Mouse (Mus musculus): Measurements from ENCODE around the gene Rabgap1l. TPM values are rescaled to one million over a fixed set of nuclear protein-coding genes. Genes with fewer than 3 reads are reported as not detected.
A peak's percentile ranks its signal among the peaks of the same experiment; 100 is the strongest.

Rabgap1l gene
- polyA plus RNA-seq, 1 experiment from 2014 or later, result 49.4 TPM

DNA sequence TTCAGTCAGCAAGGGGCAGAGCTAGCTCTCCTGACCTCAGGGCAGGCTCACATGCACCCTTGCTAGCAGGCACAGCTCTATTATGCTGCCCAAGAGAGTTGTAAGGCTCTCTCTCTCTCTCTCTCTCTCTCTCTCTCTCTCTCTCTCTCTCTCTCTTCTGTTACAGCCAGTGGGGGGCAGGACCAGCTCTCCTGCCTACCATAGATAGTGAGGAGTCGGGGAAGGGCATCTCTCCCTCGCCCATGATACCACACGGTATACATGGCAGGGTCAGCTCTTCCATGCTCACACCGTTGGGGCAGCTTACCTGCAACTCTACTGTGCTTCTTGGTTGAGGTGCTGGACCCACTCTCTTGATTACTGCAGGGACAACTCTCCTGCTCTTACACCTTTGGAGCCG lies 21.2 kb upstream of the Rabgap1l start:
- no peaks in the 10 kb centered on the region for H3K27me3 ChIP-seq (replicated peaks; ENCODE audit: control insufficient read depth, insufficient read depth, low read length)
- H3K36me3 ChIP-seq (ENCODE audit: control insufficient read depth, insufficient read depth), result no peaks in the 10 kb centered on the region
- WGBS, result 94% methylated on average over 5 of the region's 5 CpGs
- no peak overlapping the region for H3K9ac ChIP-seq (replicated peaks; ENCODE audit: low read depth, low read length)
- no peaks in the 10 kb centered on the region for H3K4me1 ChIP-seq (replicated peaks; ENCODE audit: control insufficient read depth, insufficient read depth, low read length)
- H3K9me3 ChIP-seq (ENCODE audit: control insufficient read depth, low read length), result no peaks in the 10 kb centered on the region
- ATAC-seq, result no peak
- H3K27ac ChIP-seq (ENCODE audit: low read length), result no peak overlapping the region
- H3K4me3 ChIP-seq (replicated peaks; ENCODE audit: low read length), result no peak overlapping the region
- no peak overlapping the region for H3K4me2 ChIP-seq (ENCODE audit: low read length)

DNA sequence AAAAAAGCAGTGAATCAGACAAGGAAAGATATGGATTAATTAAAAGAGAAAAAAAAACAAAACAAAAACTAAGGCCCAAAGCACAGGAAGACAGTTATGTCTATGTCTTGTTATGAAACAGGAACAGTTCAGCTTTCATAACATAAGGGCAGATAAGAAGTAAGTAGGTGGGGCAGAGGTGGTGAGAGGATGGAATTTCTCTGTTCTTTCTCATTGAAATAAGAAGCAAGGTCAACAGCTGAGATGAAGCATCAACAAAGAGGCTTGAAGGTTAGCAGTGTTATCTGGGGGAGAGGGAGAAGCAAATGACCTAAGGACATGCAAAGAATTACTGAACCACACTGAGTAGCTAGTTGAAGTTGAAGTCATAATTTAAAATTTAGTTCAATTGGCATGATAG lies 19.4 kb upstream of the Rabgap1l start:
- no peak overlapping the region for H3K4me2 ChIP-seq (ENCODE audit: low read length)
- ATAC-seq, result no peak
- H3K9ac ChIP-seq (replicated peaks; ENCODE audit: low read depth, low read length), result no peak overlapping the region

DNA sequence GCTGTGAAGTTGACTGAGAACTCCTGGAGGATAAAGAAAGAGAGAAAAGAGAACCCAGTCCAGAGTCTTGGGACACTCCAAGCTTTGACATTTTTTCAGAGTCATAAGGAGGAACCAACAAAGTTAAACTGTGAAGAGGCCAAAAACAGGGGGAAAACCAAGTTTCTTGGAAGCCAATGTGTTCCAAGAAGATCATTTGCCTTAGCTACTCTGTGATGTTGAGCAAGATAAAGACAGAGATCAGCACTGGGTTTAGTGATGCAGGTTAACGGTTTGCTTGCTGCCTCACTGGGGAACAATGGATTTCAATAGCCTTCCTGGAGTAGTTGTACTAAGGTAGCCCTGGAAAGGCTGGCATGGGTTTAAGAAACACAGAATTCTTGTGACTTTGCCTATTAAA lies 18.9 kb upstream of the Rabgap1l start:
- no peaks in the 10 kb centered on the region for H3K4me1 ChIP-seq (replicated peaks; ENCODE audit: control insufficient read depth, insufficient read depth, low read length)
- H3K27me3 ChIP-seq (replicated peaks; ENCODE audit: control insufficient read depth, insufficient read depth, low read length), result no peaks in the 10 kb centered on the region
- ATAC-seq, result no peak
- no peaks in the 10 kb centered on the region for H3K9me3 ChIP-seq (ENCODE audit: control insufficient read depth, low read length)
- no peak overlapping the region for H3K4me3 ChIP-seq (replicated peaks; ENCODE audit: low read length)
- H3K27ac ChIP-seq (ENCODE audit: low read length), result no peak overlapping the region
- no peak overlapping the region for H3K9ac ChIP-seq (replicated peaks; ENCODE audit: low read depth, low read length)
- no peak overlapping the region for H3K4me2 ChIP-seq (ENCODE audit: low read length)
- H3K36me3 ChIP-seq (ENCODE audit: control insufficient read depth, insufficient read depth), result no peaks in the 10 kb centered on the region
- 53% methylated on average over 1 of the region's 1 CpGs for WGBS

More for the DNA sequence above, 19.4 kb upstream of the Rabgap1l start:
- H3K36me3 ChIP-seq (ENCODE audit: control insufficient read depth, insufficient read depth), result no peaks in the 10 kb centered on the region
- no peaks in the 10 kb centered on the region for H3K27me3 ChIP-seq (replicated peaks; ENCODE audit: control insufficient read depth, insufficient read depth, low read length)
- H3K4me3 ChIP-seq (replicated peaks; ENCODE audit: low read length), result no peak overlapping the region
- no peaks in the 10 kb centered on the region for H3K9me3 ChIP-seq (ENCODE audit: control insufficient read depth, low read length)
- no peaks in the 10 kb centered on the region for H3K4me1 ChIP-seq (replicated peaks; ENCODE audit: control insufficient read depth, insufficient read depth, low read length)
- no peak overlapping the region for H3K27ac ChIP-seq (ENCODE audit: low read length)

DNA sequence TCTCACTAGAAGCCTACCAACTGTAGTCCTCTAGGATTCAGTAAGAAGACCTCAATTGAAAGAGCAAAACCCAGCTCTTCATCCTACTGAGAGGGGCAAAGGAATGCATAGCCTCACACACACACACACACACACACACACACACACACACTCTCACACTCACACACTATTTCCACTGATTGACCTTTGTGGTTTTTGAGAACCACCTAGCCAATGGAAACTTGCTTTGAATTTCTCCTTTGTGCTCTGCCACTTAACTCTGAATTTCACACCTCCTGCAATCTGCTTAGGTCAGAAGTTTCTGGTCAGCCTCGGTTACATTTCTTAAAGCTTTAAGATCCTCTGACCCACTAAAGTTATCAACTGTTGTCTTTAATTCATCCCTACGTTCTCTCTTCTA lies 12.3 kb upstream of the Rabgap1l start:
- 83% methylated on average over 2 of the region's 2 CpGs for WGBS
- H3K27me3 ChIP-seq (replicated peaks; ENCODE audit: control insufficient read depth, insufficient read depth, low read length), result no peaks in the 10 kb centered on the region
- H3K27ac ChIP-seq (ENCODE audit: low read length), result no peak overlapping the region
- H3K4me2 ChIP-seq (ENCODE audit: low read length), result no peak overlapping the region
- H3K4me1 ChIP-seq (replicated peaks; ENCODE audit: control insufficient read depth, insufficient read depth, low read length), result no peaks in the 10 kb centered on the region
- H3K4me3 ChIP-seq (replicated peaks; ENCODE audit: low read length), result no peak overlapping the region
- no peaks in the 10 kb centered on the region for H3K9me3 ChIP-seq (ENCODE audit: control insufficient read depth, low read length)
- no peak overlapping the region for H3K9ac ChIP-seq (replicated peaks; ENCODE audit: low read depth, low read length)
- H3K36me3 ChIP-seq (ENCODE audit: control insufficient read depth, insufficient read depth), result no peaks in the 10 kb centered on the region
- no peak for ATAC-seq

DNA sequence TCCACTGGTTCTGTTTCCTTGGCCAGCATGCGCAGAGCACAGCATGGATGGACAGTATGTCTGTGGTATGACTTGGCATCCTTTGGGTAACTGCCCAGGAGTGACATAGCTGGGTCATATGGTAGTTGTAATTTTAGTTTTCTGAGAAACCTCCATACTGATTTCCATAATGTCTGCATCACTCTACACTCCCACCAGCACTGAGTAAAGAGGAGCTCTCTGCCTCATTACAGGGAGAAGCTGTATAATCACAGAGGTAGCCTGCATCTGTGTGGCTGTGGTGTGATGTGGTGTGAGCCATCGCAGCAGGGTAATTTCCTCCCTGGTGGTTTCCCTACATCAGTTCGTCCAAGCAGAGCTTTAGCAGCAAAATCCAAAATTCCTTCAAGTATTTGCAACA lies 7.0 kb upstream of the Rabgap1l start:
- no peak overlapping the region for H3K9ac ChIP-seq (replicated peaks; ENCODE audit: low read depth, low read length)
- no peak for ATAC-seq

DNA sequence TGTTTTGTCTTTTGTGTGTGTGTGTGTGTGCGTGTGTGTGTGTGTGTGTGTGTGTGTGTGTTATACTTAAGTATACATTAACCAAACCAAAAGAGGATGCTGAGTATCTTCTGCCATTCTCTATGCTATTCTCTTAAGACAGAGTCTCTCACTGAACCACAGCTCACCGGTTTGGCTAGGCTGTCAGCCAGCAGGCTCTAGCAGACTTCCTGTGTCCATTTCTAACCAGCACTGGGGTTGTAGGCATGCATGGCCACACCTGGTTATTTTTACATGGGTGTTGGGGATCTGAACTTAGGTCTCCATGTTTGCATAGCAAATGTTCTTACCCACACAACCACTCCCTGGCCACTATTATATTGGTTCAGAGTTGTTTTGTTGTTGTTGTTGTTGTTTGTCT lies 2.0 kb upstream of the Rabgap1l start:
- Histone ChIP-seq H3K27me3 (replicated peaks; ENCODE audit: control insufficient read depth, insufficient read depth, low read length) (no peaks in the 10 kb centered on the region), H3K4me1 (replicated peaks; ENCODE audit: control insufficient read depth, insufficient read depth, low read length) (peaks cover 7% of the 10 kb centered on the region), H3K27ac (ENCODE audit: low read length) (no peak overlapping the region), H3K4me2 (ENCODE audit: low read length) (no peak overlapping the region), H3K36me3 (ENCODE audit: control insufficient read depth, insufficient read depth) (no peaks in the 10 kb centered on the region), H3K9me3 (ENCODE audit: control insufficient read depth, low read length) (peaks cover 4% of the 10 kb centered on the region; the same call in 1 of the 2 replicates), H3K9ac (replicated peaks; ENCODE audit: low read depth, low read length) (no peak overlapping the region), H3K4me3 (replicated peaks; ENCODE audit: low read length) (no peak overlapping the region)
- 82% methylated on average over 2 of the region's 2 CpGs for WGBS
- no peak for ATAC-seq

More for the DNA sequence above, 7.0 kb upstream of the Rabgap1l start:
- Histone ChIP-seq H3K4me1 (replicated peaks; ENCODE audit: control insufficient read depth, insufficient read depth, low read length) (no peaks in the 10 kb centered on the region), H3K4me3 (replicated peaks; ENCODE audit: low read length) (no peak overlapping the region), H3K9me3 (ENCODE audit: control insufficient read depth, low read length) (peaks cover 4% of the 10 kb centered on the region; the same call in 1 of the 2 replicates), H3K4me2 (ENCODE audit: low read length) (no peak overlapping the region), H3K27ac (ENCODE audit: low read length) (no peak overlapping the region), H3K27me3 (replicated peaks; ENCODE audit: control insufficient read depth, insufficient read depth, low read length) (no peaks in the 10 kb centered on the region), H3K36me3 (ENCODE audit: control insufficient read depth, insufficient read depth) (no peaks in the 10 kb centered on the region)
- WGBS, result 83% methylated on average over 3 of the region's 3 CpGs

DNA sequence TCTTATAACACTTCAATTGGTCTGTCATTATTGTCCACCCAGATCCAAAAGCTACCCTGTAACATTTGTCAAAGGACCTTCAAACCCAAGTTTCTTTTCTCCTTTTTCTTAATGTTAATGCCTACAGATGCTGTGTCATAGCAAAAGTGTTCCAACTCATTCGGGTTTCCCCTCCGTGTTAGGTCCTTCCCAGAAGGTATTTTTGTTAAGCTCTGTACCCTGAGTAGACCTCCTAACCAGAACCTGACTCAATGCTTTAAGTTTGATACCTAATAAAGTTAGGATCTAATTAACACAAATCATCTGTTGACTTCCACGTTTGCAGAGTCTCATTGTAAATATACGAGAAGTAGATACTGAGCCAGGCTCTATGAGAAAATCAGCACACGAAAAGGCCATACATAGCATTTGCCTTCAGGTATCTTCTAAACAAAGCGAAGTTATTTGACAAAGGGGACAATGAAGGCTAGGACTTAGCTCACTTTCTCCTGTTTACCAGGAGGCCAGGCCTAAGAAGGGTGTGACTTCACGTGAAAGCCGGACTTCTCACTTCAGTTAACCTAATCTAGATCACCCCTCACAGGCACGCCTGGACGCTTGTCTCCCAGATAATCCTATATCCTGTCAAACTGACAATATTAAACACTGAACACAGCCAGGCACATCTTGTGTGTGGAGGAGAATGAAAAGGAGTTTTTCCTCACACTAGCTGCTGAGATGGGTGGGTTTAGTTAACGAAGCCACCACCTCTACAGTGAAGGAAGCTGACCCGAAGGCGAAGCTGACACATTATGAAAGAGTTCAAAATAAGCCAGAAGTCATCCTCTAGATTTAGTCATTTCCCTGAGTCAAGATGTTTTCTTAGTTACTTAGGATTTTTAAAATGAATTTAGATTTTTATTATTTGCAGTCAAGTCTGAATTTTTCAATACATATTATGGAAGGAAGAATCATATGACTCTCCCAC lies 1.1 kb upstream of the Rabgap1l start:
- H3K27ac ChIP-seq (ENCODE audit: low read length), result no peak overlapping the region
- no peak for ATAC-seq
- H3K9me3 ChIP-seq (ENCODE audit: control insufficient read depth, low read length), result peaks cover 4% of the 10 kb centered on the region; the same call in 1 of the 2 replicates
- H3K4me2 ChIP-seq (ENCODE audit: low read length), result no peak overlapping the region
- H3K4me3 ChIP-seq (replicated peaks; ENCODE audit: low read length), result no peak overlapping the region
- H3K36me3 ChIP-seq (ENCODE audit: control insufficient read depth, insufficient read depth), result no peaks in the 10 kb centered on the region
- H3K9ac ChIP-seq (replicated peaks; ENCODE audit: low read depth, low read length), result no peak overlapping the region
- 76% methylated on average over 13 of the region's 13 CpGs for WGBS
- H3K4me1 ChIP-seq (replicated peaks; ENCODE audit: control insufficient read depth, insufficient read depth, low read length), result peaks cover 7% of the 10 kb centered on the region
- no peaks in the 10 kb centered on the region for H3K27me3 ChIP-seq (replicated peaks; ENCODE audit: control insufficient read depth, insufficient read depth, low read length)

DNA sequence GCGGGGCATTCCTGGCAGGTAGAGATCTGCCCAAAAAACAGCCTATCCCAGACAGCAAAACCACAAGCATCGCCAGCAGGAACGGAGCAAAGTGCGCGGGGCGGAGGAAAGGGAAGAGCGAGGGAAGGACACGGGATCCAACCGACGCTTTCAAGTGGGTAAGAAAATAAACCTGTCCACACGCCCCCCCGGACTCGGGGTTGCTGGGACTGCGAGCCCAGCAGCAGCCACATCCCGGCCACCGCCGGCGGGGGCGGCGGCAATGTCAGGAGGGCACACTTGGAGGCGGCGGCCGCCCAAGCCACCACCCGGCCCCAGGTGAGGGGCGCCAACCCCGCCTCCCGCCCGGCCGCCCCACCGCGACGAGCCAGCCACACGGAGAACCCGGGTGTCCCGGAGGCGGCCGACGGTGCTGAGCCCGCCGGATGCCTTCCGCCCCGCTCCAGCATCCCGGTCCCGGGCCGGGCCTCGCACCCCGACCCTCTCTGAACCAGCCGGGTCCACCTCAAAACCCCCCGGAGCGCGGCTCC lies 790 bp downstream of the Rabgap1l start:
- Histone ChIP-seq H3K4me3 (replicated peaks; ENCODE audit: low read length) (peak overlapping the region; percentile 96), H3K27me3 (replicated peaks; ENCODE audit: control insufficient read depth, insufficient read depth, low read length) (no peaks in the 10 kb centered on the region), H3K9ac (replicated peaks; ENCODE audit: low read depth, low read length) (peak overlapping the region; percentile 92), H3K9me3 (ENCODE audit: control insufficient read depth, low read length) (no peaks in the 10 kb centered on the region), H3K4me1 (replicated peaks; ENCODE audit: control insufficient read depth, insufficient read depth, low read length) (peaks cover 7% of the 10 kb centered on the region), H3K36me3 (ENCODE audit: control insufficient read depth, insufficient read depth) (no peaks in the 10 kb centered on the region), H3K4me2 (ENCODE audit: low read length) (peak overlapping the region; percentile 87), H3K27ac (ENCODE audit: low read length) (peak overlapping the region; percentile 47)
- peak; percentile 81 for ATAC-seq
- WGBS, result 2% methylated on average over 50 of the region's 51 CpGs

DNA sequence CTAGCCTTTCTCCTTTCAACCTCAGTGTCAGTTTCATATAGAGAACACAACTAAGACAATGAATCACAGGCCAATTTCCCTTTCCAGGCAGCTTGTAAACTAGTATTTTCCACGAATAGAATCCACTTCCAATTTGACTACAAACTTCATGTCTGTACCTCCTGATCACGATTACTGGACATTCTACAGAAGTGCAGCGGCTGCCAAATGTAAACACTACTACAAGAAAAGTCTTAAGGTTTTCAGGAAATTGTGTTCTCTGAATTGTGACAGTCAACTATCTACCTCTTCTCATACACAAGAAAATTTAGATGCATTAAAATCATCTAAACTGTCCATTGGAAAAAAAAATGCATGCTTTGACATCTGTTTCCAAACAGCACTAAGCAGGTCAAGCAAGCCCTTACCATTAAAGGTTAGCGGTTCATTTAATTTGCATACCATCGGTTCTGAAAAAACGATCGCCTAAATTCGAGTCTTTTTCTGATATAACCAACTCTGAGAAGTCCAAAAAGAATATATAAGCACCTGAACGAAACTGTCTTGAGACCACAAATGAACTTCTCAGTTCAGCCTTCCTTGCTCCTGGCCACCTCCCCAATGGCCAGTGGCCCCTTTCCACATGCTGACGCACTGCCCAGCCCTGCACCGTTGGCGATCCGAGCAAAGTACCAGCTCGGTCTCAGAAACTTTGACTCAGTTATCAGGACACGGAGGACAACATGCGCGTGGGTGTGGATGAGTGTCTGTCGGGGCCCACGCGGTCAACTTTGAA lies 1.4 kb downstream of the Rabgap1l start:
- 9% methylated on average over 20 of the region's 20 CpGs for WGBS
- Histone ChIP-seq H3K9ac (replicated peaks; ENCODE audit: low read depth, low read length) (peak overlapping the region; percentile 92), H3K4me1 (replicated peaks; ENCODE audit: control insufficient read depth, insufficient read depth, low read length) (peaks cover 7% of the 10 kb centered on the region), H3K36me3 (ENCODE audit: control insufficient read depth, insufficient read depth) (no peaks in the 10 kb centered on the region), H3K27me3 (replicated peaks; ENCODE audit: control insufficient read depth, insufficient read depth, low read length) (no peaks in the 10 kb centered on the region), H3K9me3 (ENCODE audit: control insufficient read depth, low read length) (no peaks in the 10 kb centered on the region), H3K4me3 (replicated peaks; ENCODE audit: low read length) (peak overlapping the region; percentile 96), H3K27ac (ENCODE audit: low read length) (no peak overlapping the region), H3K4me2 (ENCODE audit: low read length) (peak overlapping the region; percentile 87)
- peak; percentile 15; the same call in 1 of the 2 replicates for ATAC-seq
